Mouse (Mus musculus): ENCODE results near the gene Ldb3.
A peak's percentile ranks its signal among the peaks of the same experiment; 100 is the strongest.

Gene Ldb3

DNA sequence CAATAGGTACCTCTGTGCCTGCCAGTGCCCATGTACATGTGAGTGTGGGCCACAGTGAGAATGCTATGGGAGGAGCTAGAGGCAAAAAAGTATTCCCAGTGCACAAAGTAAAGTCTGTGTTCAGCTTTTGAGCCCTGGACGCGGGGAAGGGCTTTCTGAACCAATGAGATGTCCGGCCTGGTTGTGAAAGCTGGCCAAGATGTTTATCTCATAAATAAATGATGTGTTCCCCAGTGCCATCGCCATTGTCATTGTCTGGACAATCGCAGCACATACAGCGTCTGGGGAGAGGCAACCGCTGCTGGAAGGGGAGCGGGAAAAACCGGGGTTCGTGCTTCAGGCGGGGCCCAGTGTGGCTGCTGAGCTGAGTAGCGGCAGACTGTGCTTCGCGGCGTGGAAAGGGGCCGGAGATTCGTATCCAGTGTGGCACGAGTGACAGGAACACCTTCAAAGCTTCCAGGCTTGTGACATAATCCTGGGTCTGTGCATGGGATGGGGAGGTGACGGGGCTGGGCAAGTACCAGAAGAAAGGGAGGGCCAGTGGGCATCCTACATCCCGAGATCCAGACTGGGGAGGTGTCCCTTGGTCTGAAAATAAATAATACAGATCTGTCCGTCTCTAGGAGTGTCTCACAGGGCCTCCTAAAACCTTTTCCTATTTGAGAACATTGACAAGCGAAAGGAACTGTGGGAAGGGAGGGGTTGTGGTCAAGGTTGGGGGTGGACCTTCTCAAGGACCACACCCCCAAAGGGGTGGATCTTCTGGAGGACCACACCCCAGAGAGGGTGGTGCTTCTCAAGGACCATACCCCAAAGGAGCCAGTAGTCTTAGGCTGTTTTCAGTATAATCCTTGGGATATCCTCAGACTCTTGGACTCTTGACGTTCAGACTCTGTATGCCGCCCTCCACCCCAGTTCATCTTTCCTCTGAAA lies 2.5 kb upstream of the Ldb3 start:
- DNase-seq (ENCODE audit: low spot score), result no peak

DNA sequence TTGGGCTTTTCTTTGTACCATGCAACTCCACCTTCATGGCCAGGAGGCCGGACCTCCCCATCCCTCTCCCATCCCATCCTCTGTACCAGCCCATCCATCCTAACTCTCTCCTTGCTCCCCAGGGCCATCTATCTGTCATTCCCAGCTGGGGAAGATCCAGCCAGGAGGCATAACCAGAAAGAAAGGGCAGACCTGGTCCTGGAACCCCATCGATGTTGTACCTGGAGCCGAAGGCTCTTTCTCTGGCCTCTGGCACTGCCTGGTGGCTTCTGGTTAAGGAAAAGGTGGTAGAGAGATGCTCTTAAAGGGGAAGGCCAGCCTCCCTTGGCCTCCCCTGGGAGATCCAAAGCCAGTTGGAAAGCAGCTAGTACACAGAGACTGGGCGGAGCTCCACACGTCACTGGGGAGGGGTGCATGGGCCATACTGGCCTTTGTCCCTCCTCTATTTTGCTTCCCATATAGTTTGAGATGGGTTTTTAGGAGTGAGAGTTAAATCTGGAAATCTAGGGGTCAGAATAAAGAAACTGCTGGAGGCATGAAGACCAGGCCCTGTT lies 1.6 kb upstream of the Ldb3 start:
- no peak for DNase-seq (ENCODE audit: low spot score)

DNA sequence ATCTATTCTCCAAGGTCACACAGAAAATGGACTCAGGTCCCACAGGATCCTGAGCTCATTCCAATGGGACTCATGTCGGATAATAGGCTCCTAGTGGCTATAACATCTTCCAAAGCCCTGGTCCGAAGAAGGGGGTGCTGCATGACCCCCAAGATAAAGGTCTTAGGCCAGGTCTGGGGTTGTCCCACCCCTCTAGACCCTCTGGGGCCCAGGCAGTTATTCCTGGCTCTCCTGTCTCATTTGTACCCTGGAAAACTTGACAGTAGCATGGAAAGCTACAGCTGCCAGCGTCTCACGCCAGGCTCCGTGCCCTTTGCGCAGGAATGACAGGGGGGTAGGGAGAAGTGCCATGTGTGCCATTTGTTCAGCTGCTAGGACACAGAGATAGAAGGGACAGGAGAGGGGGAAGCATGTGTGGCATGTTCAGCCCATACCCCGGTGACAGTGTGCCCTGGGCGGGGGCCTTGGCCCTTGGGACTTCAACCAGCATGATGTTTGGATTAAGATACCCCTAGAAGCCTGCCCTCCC lies 767 bp upstream of the Ldb3 start:
- peak; percentile 53 for DNase-seq (ENCODE audit: low spot score)

DNA sequence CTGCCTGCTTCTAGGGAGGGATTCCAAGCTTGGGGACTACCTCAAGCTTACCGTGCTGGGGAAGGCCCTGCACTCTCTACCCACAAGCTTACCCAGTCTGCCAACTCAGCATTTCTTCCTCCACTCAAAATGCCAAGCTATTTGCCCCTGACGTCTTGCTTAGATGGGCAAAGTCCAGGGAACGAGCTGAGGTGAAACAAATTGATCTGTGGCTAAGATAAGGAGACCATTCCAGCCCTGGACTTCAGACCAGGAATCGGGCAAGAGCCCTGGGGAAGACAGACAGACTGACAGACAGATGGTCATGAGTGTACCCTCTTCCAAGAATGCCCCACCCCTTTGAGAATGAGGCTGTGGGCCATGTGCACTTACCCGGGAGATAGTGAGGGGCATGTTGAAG lies 477 bp downstream of the Ldb3 start:
- DNase-seq (ENCODE audit: low spot score), result no peak

DNA sequence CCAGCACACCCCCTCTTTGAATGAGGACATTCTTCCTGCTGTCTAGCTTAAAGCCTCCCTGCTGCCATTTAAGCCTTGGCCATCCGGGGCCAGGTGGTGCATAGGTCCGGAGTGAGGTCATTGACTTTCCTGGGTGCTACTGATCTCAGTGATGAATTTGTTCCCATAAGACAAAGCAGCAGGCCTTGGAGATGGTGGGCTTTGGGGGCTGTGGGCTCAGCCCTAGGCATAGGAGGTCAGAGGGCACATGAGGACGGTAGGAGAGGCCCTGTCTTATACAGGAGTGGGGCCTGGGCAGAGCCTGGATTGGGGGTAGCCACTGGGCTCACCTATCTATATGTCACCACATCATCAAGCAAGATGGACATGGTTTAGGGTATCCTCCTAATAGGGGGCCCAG lies 1.6 kb downstream of the Ldb3 start:
- DNase-seq (ENCODE audit: low spot score), result no peak

DNA sequence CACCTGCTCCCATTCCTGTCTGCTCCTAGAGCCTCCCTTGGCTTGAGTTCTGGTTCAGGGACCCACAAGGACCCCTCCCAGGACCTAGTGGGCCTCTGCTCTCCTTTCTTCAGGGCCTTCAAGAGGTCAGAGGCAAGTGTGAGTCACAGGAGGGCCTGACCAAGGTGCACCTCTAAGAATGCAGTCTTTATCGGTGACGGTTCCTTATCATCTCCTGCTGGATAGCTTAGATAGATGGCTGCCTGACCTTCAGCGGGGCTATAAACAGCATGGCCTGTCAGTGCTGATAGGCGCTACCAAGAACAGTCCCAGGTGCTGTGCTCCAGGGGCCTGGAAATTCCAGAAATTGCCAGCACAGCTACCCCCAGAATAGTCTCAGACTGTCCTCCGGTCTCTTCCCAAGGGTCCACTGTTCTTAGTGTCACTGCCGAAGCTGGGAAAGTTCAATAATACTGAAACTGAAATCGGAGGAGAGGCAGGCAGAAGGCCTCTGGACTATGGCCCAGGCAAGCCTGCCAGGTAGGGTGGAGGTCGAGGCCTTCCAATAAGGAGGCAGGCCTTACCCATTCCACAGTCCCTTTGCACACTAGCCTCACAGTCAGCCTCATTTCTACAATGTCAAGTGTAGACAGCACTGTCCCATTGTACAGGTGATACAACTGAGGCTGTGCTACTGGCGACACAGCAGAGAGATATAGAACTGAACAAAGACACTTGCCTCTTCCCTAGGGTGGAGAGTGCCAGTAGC lies 3.0 kb downstream of the Ldb3 start:
- peak; percentile 82 for DNase-seq (ENCODE audit: low spot score)

DNA sequence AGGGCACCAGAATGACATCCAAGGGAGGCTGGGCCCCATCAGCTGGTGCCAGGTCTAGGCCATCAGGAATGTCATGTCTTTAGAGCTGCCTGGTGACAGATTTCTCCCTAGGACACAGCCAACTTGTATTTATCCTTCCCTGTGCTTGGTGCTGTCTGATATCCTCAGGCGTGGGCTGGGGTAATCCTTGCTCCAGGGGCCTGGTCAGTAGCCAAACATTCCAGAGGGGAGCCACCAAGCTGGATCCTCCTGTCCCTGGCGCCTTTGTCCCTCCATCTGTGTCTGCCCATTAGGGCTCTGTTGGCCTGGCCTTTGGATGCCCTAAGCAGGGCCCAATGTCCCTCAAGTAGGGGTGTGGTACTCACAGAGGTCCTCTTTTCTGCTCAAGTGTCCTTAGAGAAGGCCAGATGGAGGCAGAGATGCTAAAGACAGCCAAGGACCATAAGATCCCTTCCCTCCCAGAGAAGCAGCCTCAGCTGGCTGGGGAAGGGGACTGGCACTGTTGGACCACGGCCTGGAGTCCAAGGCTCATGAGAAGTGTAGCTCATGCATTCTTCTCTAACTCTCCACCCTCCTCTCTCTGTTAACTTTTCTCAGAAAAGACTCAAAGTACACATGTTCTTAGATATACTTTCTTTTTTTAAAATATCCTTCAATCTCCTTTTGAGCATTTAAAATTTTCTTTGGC lies 5.6 kb downstream of the Ldb3 start:
- DNase-seq (ENCODE audit: low spot score), result no peak

DNA sequence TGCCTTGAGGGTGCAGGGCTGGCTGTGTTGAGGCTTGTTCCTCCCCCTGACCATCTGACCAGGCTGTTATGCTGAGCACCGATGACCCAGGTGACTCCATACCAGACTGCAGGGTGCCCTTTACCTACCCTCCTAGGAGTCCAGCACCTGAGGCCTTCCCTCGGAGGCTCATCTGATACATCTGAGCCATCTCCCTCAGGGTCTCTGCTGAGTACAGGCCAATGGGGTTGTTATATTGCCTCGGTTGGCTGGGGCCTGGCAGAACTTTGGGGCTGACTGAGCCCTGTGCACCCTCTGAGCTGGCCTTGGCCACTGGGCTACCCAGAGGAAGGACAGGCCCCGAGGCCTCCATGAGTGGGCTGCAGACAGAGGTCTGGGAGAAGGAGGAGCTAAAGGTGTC lies 11.6 kb downstream of the Ldb3 start:
- DNase-seq (ENCODE audit: low spot score), result no peak

DNA sequence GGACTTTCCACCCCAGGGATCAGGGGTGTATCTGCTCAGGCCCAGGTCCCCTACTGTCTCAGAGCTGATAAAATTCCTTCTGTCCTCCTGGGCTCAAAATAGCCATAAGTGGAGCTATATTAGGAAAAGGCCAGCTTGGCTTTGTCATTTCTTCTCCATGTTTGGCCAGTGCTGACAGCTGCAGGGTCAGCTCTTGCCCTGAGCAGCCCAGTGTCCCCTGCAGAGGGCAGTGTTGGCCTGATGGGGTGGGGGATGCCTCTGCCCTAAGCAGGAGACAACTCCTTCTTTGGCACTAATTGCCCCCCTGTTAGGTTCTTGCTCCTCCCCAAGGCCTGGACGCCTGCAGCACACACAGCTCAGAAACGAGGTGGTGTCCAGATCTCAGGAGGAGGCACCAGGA lies 14.4 kb downstream of the Ldb3 start:
- DNase-seq (ENCODE audit: low spot score), result peak; percentile 48

DNA sequence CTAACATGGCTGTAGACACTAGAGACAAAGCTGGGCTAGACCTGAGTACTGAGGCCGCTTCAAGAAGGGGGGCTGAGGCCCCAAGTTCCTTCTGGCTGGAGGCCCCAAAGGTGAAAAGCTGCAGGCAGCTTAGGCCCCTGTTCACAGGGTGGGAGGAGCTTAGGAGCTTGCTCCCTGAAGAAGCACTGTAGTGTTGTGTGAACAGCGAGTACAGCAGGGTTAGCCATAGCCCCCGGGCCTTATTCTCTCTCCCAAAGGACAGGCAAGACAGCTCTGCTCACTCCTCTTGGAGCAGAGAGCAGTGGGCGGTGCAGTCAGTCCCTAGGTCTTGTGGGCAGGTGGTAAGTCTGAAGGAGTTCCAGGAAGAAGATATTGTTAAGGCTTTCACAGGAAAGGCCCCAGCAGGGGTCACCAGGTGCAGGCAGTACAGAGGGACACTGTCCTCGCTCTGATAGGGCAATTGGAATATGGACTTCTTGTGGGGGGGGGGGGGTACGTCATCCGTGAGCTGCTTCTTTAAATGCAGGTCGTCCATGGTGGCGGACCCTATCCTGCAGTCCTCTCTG lies 15.1 kb downstream of the Ldb3 start:
- DNase-seq (ENCODE audit: low spot score), result no peak

DNA sequence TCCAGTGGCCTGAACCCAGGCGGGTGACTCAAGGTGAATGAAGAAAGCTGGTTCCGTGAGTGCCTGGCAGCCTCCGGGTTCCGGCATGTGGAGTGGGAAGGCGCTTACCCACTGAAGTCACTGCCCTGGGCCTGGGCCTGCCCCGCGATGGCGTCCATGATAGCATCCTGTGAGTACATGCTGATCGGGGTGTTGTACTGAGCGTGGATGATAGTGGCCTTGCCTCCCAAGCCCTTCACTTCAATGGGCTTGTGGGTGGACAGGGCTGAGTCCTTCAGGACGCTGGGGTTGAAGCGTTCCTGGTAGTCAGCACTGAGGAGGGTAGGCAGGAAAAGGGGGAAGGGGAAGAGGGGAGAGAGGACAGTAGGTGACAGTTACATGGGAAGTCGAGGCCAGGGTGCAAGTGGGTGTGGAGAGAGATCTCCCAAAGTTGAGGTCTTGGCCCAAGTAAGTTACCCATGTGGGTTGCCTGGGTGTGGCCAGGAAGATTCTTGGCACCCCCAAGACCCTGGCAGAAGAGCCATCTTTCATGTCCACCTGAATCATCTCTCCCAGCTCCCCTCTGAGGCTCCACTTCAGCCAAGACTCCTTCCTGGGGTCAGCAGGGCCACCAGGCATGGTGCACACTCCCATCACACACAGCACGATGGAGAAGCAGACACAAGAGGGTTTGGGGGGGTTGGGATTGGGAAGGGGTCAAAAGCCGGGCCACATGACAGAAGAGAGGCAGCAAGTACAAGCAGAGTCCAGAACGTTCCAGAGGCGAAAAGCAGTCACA lies 16.7 kb downstream of the Ldb3 start:
- no peak for DNase-seq (ENCODE audit: low spot score)

DNA sequence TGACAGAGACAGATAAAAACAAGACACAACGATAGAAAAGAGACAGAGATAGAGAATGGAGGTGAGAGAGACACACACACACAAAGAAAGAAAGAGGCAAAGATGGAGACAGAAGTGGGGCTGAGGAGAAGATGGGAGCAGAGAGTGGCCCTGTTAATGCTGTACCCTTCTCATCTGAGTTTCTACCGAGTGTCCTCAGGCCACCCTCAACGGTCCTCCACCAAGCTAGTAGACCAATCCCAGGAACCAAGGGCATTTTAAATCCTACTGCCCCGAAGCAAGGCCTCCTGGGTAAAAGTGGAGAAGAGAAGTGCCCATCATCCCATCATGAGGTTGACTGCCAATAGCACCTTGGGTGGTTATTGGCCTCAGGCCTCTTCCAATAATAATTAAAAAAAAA lies 17.6 kb downstream of the Ldb3 start:
- no peak for DNase-seq (ENCODE audit: low spot score)

DNA sequence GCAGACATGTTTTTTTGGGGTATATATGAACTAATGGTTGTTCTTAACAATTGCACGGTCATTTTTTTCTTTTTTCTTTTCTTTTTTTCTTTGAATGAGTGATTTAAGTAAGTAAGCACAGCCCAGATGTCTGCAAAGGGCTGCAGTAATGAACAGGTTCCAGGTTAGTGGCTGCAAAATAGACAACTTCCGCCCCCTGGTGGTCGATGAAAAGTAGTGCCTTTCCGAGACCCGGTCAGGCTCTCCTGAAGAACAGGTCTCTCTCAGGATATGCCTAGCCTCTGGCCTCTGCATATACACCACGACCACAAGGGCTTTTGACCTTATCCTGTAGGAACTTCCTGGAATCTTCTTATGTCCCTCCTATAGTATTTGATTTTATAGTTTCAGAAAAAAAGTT lies 18.2 kb downstream of the Ldb3 start:
- DNase-seq (ENCODE audit: low spot score), result peak; percentile 90

DNA sequence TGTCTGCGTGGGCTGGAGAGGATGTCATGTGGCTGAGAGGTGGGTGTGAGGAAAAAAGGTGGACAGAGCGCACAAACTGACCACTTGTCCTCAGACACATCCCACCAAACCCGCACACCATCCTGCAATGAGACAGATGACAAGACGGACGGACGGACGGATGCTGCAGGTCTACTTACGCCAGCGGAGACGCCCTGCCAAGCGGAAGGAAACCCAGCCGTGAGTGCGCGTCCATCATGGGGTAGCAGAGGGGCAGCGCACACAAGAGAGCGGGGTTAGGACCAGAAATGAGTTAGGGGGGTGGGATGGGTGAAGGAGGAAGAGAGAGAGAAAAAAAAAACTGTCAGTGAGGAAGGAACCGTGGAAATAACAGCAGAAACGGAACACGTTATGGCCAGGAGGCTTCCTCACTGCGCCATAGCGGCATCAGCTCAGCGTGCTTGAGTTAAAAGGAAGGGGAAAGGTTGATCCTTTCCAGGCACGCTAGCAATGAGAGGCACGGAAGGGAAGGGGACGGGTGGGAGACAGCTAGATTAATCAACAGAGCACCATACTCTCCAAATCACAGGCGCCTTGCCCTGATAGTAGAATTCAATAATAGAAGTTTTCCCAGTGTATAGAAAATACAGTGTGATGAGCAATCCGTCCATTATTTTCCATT lies 18.8 kb downstream of the Ldb3 start:
- DNase-seq (ENCODE audit: low spot score), result no peak

DNA sequence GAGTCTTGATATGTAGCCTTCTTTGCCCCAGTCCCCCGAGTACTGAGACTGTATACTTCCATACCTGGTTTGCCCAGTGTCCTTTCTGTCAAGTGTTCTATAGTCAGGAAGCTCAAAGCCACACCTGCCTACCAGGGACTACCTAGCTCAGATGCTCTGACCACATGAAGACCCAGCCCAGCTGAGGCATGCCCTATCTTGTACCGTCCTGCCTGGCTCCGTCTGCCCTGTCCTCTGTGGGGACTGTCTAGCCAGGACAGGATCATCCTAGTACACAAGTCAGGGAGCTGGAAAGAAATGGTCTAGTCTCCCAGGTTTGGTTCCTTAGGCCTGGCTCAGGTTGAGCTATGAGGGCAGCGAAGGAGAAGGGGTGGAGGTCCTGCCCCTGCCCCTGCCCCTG lies 19.9 kb downstream of the Ldb3 start:
- no peak for DNase-seq (ENCODE audit: low spot score)

DNA sequence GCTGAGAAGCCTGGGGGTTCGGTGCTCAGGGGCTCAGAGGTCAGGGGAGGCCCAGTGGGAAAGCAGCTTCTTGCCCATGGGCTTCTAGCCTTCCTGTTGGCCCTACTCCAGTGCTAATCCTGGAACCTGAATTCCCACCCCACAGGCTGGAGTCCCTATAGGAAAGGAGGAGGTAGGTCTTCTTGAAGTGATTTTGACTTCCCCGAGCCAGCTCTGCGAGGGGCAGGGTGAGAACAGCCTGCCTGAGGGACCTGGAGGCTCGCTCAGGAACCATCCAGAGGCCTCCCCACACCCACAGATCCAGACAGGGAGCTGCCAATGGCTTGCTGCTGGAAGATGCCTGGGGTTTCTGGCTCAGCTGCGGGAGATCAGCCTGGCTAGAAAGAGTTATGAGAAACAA lies 20.8 kb downstream of the Ldb3 start:
- no peak for DNase-seq (ENCODE audit: low spot score)

DNA sequence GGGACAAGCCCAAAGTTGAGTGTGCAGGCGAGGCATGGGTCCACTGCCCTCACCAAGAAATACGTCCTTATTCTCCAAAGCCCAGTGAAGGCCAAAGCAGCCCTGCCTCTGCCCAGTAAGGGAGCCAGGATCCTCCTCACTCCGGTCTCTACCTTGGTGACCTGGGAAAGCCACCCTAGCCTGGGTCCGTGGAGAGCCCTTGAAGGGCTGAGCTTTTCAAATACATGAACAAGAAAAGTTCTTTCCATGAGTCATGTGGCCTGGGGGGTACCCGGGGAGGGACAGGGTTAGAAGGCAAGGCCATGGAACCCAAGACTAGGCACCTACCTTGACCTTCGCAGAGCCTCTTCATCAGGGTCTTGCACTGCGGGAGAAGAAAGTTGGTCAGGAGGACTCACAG lies 22.0 kb downstream of the Ldb3 start:
- no peak for DNase-seq (ENCODE audit: low spot score)

DNA sequence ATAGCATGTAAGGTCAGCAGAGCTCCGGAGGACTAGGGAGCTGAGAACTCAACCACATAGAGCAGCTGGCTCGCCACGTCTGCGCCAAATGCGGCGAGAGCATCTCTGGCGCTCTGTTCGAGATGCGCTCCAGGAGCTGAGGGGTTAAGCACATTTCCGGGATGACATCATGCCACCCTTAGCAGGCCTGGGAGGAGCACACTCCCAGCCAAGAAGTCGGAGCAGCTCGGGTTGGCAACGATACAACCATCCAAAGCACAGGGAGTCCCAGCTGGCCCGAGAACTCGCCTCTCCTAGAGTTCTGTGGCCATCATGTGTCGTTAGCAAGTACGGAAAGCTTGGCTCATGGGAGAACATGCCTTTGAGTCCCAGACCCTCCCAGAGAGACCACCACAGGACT lies 22.8 kb downstream of the Ldb3 start:
- peak; percentile 90 for DNase-seq (ENCODE audit: low spot score)

DNA sequence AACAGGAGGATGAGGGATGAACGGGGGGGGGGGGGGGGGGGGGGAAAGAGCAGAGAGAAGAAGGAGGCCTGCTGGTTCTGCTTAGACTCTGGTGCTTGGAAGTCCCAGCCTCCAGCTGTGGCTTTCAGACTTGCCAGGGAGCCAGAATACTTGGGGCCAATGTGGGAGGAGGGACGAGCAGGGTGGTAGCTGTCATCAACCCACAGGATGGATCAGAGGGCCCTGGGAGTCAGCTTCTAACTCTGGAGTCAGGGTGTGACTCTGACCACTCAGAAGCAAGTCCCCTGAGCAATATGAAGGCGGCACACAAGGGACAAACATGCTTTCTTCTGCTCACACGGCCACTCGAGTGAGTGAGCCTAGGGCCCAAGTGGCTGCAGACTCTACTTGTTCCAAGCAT lies 23.8 kb downstream of the Ldb3 start:
- DNase-seq (ENCODE audit: low spot score), result peak; percentile 46

DNA sequence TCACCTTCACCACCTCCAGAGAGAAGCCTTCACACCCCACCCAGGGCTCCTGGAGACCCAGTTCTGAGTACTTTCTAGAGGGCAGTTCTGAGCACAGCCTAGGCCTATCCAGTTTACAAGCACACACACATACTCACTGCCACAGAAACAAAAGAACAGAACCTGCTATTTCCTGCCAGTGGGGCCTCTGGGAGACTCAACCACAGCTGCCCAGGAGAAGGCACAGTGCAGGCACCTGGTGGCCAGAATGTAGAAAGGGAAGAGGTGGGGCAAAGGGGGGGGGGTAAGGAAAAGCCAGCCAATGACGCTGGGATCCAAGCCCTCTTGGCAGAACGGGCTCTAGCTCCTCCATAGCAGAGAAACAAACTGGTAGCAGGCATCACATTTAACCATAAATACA lies 26.1 kb downstream of the Ldb3 start:
- DNase-seq (ENCODE audit: low spot score), result peak; percentile 45

DNA sequence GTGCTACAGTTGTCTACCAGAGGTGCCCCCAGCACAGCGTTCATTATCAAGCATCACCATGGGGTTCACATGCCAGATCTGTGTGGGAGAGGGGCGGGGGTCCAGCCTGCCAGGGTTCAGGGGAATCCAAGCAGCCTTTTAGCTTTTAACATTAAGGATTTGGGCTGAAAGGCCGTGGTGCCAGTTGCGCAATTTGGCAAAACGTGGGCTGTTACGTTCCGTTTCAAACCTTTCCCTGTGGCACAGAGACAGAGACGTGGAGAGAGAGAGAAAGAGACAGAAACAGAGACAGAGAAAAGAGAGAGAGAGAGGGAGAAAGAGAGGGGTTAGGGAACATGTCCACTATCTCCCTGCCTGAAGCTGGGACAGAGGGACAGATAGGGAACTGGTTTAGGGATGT lies 26.8 kb downstream of the Ldb3 start:
- peak; percentile 69 for DNase-seq (ENCODE audit: low spot score)
